Mouse (Mus musculus) embryonic fibroblast, embryonic 13.5 days (primary cell): ENCODE measurements around the gene Nsmce1. TPM values are rescaled to one million over a fixed set of nuclear protein-coding genes. Genes with fewer than 3 reads are reported as not detected.

Experiments used
- H3K27ac ChIP-seq: 2 replicates; pipeline ENCODE4 v1.5.1; 2012; ENCODE audit warnings: low read length, control low read depth, inconsistent platforms; ENCODE audit not compliant: insufficient read depth
- H3K4me1 ChIP-seq: 2 replicates; pipeline ENCODE4 v1.6.1; 2011; ENCODE audit warnings: low read length; ENCODE audit not compliant: control insufficient read depth, insufficient read depth
- H3K4me3 ChIP-seq: 2 replicates; pipeline ENCODE4 v1.5.1; 2011; ENCODE audit warnings: mild to moderate bottlenecking, control low read depth, low read length; ENCODE audit not compliant: insufficient read depth
- CTCF ChIP-seq: IDR thresholded peaks from 2 replicates; pipeline ENCODE4 v1.5.1; 2011; ENCODE audit warnings: mild to moderate bottlenecking, control low read depth, low read length, moderate library complexity, borderline replicate concordance; ENCODE audit not compliant: insufficient read depth
- POLR2A ChIP-seq: IDR thresholded peaks from 2 replicates; pipeline ENCODE4 v1.6.1; 2011; ENCODE audit warnings: low read depth, mild to moderate bottlenecking, control low read depth, low read length, moderate library complexity
- polyA plus RNA-seq: library from polyadenylated mRNA; stranded (reverse); fragments of >200 nt; gene quantifications from 2 replicates; pipeline ENCODE4 v1.2.4, GENCODE M21; 2011; ENCODE audit warnings: low read depth; ENCODE audit not compliant: missing spikeins, insufficient read length

Nsmce1 gene
- polyA plus RNA-seq, 1 experiment = 55.1 TPM

GRCm38 (mm10) chr7:125492551-125492950, 1.2 kb upstream of the Nsmce1 start:
- Histone ChIP-seq H3K4me1 (peaks cover 8% of the 10 kb centered on the region), H3K27ac (no peak overlapping the region), H3K4me3 (no peak overlapping the region)
- TF ChIP-seq POLR2A = no peak; the same call in 1 of the 2 replicates

GRCm38 (mm10) chr7:125491760-125492159, 364 bp upstream of the Nsmce1 start:
- Histone ChIP-seq H3K27ac (0 out of 2 replicates have a peak overlapping the region, but pooled peaks have one; percentile 8), H3K4me1 (peaks cover 8% of the 10 kb centered on the region), H3K4me3 (peak overlapping the region; percentile 51)
- TF ChIP-seq POLR2A (no peak), CTCF (no peak)

GRCm38 (mm10) chr7:125489636-125490035, 1.8 kb downstream of the Nsmce1 start:
- H3K4me1 ChIP-seq = peaks cover 8% of the 10 kb centered on the region
- no peak overlapping the region for H3K27ac ChIP-seq
- TF ChIP-seq CTCF (no peak), POLR2A (no peak)
- H3K4me3 ChIP-seq = no peak overlapping the region

- Histone ChIP-seq H3K4me1 (peaks cover 8% of the 10 kb centered on the region), H3K4me3 (no peak overlapping the region), H3K27ac (no peak overlapping the region)
- TF ChIP-seq CTCF = no peak
- TF ChIP-seq POLR2A = no peak
These were observed 2.7 kb downstream of the Nsmce1 start for GRCm38 (mm10) chr7:125488706-125489105.

GRCm38 (mm10) chr7:125487126-125487525, 4.3 kb downstream of the Nsmce1 start:
- Histone ChIP-seq H3K4me1 (peaks cover 4% of the 10 kb centered on the region; the same call in 1 of the 2 replicates), H3K4me3 (no peak overlapping the region), H3K27ac (no peak overlapping the region)
- TF ChIP-seq POLR2A = no peak
- TF ChIP-seq CTCF = no peak

- Histone ChIP-seq H3K4me3 (no peak overlapping the region), H3K27ac (no peak overlapping the region), H3K4me1 (peaks cover 4% of the 10 kb centered on the region; the same call in 1 of the 2 replicates)
- TF ChIP-seq POLR2A (no peak), CTCF (no peak)
These were observed 5.2 kb downstream of the Nsmce1 start for GRCm38 (mm10) chr7:125486121-125486630.

- peaks cover 4% of the 10 kb centered on the region; the same call in 1 of the 2 replicates for H3K4me1 ChIP-seq
- no peak overlapping the region for H3K4me3 ChIP-seq
- H3K27ac ChIP-seq = no peak overlapping the region
- TF ChIP-seq POLR2A (no peak), CTCF (no peak)
These were observed 6.6 kb downstream of the Nsmce1 start for GRCm38 (mm10) chr7:125484791-125485190.

- TF ChIP-seq CTCF = no peak
- TF ChIP-seq POLR2A = no peak
- Histone ChIP-seq H3K27ac (no peak overlapping the region), H3K4me1 (peaks cover 4% of the 10 kb centered on the region), H3K4me3 (no peak overlapping the region)
These were observed 8.5 kb downstream of the Nsmce1 start for GRCm38 (mm10) chr7:125482886-125483285.

GRCm38 (mm10) chr7:125482339-125482738, 9.1 kb downstream of the Nsmce1 start:
- Histone ChIP-seq H3K4me3 (no peak overlapping the region), H3K27ac (no peak overlapping the region)
- TF ChIP-seq POLR2A (no peak), CTCF (no peak)

GRCm38 (mm10) chr7:125480518-125480917, 10.9 kb downstream of the Nsmce1 start:
- Histone ChIP-seq H3K4me1 (peaks cover 4% of the 10 kb centered on the region), H3K4me3 (no peak overlapping the region), H3K27ac (no peak overlapping the region)
- TF ChIP-seq POLR2A (no peak), CTCF (no peak)

More at GRCm38 (mm10) chr7:125482339-125482738, 9.1 kb downstream of the Nsmce1 start:
- peaks cover 4% of the 10 kb centered on the region for H3K4me1 ChIP-seq

GRCm38 (mm10) chr7:125478391-125478984, 12.9 kb downstream of the Nsmce1 start:
- Histone ChIP-seq H3K4me1 (peaks cover 4% of the 10 kb centered on the region), H3K27ac (no peak overlapping the region), H3K4me3 (no peak overlapping the region)
- TF ChIP-seq POLR2A (no peak), CTCF (no peak)
